Mouse (Mus musculus) gastrocnemius, adult 2 months (tissue): ENCODE results near the gene Ube2q2. TPM values are rescaled to one million over a fixed set of nuclear protein-coding genes. Genes with fewer than 3 reads are reported as not detected.
"Not testable (repeated sequence)": the region's sequence is repeated elsewhere in the genome, so short reads cannot be mapped to it uniquely, and the experiment has no call there.

Source experiments
- DNase-seq: peaks from one replicate; pipeline ENCODE4 v3.0.0; 2022
- H3K27ac ChIP-seq: fragments of 200-600 bp; 2 replicates; pipeline ENCODE4 v1.8.1; 2022; ENCODE audit warnings: mild to moderate bottlenecking
- H3K4me3 ChIP-seq: fragments of 200-600 bp; 2 replicates; pipeline ENCODE4 v1.8.1; 2022; ENCODE audit warnings: mild to moderate bottlenecking, moderate library complexity
- CTCF ChIP-seq: fragments of 200-600 bp; IDR thresholded peaks from 2 replicates; pipeline ENCODE4 v1.8.1; 2022; ENCODE audit warnings: antibody characterized with exemption, mild to moderate bottlenecking, moderate library complexity
- intact Hi-C: fragments of 180-260 bp; cut with DNase I; formaldehyde crosslinking; loops from one replicate; pipeline ENCODE4 v1.15.1; 2025
- total RNA-seq, 2 experiments: library from RNA; stranded (reverse); gene quantifications; 2 replicates each; pipeline ENCODE4 v1.2.3; 2021

Ube2q2 gene
- total RNA-seq, 2 experiments from 2014 or later, result 31.9 to 41.0 TPM

DNA sequence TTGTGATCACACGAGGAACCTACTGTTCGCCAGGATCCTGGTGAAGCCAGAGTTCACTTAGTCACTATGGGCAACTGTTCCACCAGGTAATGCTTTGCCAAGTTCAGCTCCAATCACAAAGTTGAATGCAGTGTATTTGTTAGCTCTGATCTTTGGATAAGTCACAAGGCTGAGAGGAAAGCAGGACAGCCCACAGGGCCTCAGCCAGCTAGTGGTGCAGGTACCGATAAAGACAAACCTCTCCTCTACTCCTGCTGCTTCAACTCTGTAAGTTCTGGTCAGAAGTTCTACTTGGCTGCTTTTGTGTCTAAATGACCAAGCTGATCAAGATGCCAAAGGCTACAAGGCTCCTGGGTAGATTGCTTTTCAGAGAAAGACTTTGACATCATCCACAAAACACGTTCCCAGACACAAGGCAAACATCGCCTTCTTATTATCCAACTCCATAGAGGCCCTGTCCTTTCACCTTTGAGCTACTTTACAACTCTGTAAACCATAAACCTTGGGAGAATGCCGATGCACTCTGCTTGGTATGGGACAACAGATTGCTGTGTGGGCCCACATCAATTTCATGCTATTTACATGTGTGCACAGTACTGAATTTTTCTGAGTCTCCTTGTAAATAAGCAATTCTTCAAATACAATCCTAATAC is 102.1 kb downstream of the Ube2q2 start:
- no peak for TF ChIP-seq CTCF
- DNase-seq, result no peak
- Histone ChIP-seq H3K4me3 (no peak overlapping the region), H3K27ac (no peak overlapping the region)
- intact Hi-C loops, result no loop called here

DNA sequence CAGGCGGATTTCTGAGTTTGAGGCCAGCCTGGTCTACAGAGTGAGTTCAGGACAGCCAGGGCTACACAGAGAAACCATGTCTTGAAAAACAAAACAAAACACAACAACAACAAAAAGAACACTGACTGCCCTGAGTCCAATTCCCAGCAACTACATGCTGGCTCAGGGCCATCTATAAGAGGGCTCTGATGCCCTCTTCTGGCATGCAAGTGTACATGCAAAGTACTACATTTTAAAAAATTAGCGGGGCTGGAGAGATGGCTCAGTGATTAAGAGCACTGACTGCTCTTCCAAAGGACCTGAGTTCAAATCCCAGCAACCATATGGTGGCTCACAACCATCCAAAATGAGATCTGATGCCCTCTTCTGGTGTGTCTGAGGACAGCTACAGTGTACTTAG is 103.4 kb downstream of the Ube2q2 start:
- TF ChIP-seq CTCF, result peak; percentile 42
- H3K27ac ChIP-seq, DNase-seq, intact Hi-C loops, H3K4me3 ChIP-seq: not testable (repeated sequence)

DNA sequence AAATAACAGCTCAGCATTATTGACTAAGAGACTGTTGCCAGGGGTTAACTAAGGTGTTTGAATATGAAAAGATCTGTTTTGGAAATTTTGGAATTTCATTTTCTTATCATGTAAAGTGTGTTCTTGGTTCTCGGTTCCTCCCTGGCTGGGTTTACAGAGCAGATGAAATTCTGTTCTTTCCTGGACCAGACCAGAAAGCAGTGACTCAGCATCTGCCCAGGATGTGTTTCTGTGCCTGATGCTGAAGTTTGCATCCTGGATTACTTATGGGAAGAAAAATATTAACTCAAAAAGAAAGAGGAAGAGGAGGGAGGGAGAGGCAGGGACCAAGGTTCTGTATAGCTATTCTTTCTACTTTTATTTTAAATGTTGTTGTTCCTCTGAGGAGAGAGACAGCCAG is 105.2 kb downstream of the Ube2q2 start:
- no peak for DNase-seq
- no peak for TF ChIP-seq CTCF
- H3K27ac ChIP-seq, result no peak overlapping the region
- no peak overlapping the region for H3K4me3 ChIP-seq
- intact Hi-C loops, result no loop called here

- H3K27ac ChIP-seq, result no peak overlapping the region
- TF ChIP-seq CTCF, result no peak
- H3K4me3 ChIP-seq, result no peak overlapping the region
- intact Hi-C loops, result no loop called here
- no peak for DNase-seq
Observed at GRCm38 (mm10) chr9:55255056-55255455, 106.4 kb downstream of the Ube2q2 start.

DNA sequence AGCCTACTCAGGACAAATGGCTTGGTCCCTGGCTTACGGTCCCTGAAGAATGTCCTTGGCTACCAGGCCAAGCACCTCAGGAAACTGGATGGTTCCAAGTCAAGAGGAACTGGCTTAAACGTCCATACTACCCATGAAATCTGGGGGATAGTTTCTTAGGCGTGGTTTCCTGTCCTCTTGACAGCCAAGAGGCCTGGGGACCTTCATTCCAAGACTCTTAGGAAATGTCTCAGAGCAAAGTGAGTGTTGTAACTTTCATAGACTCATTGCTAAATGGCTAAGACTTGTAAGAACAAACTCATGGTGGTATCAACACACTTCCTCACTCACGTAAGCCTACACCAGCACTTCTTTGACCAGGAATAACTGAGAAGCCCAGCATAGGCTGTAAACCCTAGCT is 107.0 kb downstream of the Ube2q2 start:
- H3K27ac ChIP-seq, result no peak overlapping the region
- H3K4me3 ChIP-seq, result no peak overlapping the region
- DNase-seq, result no peak
- no peak for TF ChIP-seq CTCF
- intact Hi-C loops, result no loop called here

DNA sequence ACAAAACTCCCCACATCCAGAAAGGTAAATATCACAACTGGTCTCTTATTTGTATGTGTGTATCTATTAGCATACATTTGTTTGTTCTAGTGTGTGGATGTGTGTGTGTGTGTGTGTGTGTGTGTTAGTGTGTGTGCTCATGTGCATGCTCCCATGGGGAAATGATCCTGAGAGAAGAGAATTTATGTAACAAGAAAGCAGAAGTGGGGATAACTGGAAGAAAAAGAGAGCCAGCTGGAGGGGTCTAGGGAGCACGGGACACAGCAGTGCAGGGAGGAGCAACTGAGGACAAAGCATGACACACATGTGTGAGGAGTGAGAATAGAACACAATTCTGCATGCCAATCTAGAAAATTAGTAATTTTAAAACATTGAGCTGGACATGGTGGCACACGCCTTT is 108.5 kb downstream of the Ube2q2 start:
- intact Hi-C loops, result no loop called here
- H3K27ac ChIP-seq, result no peak overlapping the region
- no peak for TF ChIP-seq CTCF

More for the DNA sequence above, 108.5 kb downstream of the Ube2q2 start:
- no peak for DNase-seq
- H3K4me3 ChIP-seq, result no peak overlapping the region

Other genes starting within 250 kb of the Ube2q2 start
- under 1 TPM; 0.64 to 0.86 TPM for gene Hykk, start 231.6 kb upstream of the Ube2q2 start, total RNA-seq
- 100 to 1,000 TPM; 131 TPM for gene Psma4, start 198.1 kb upstream of the Ube2q2 start, total RNA-seq
- not detected for gene AY074887, start 197.9 kb upstream of the Ube2q2 start, total RNA-seq
- not detected for gene Chrna5, start 168.0 kb upstream of the Ube2q2 start, total RNA-seq
- gene Chrna3, start 122.3 kb upstream of the Ube2q2 start, total RNA-seq, result not detected
- gene Chrnb4, start 100.1 kb upstream of the Ube2q2 start, total RNA-seq, result not detected
- gene Fbxo22, start 60.1 kb downstream of the Ube2q2 start, total RNA-seq, result 10 to 100 TPM; 19.5 to 22.0 TPM
- 1 to 10 TPM in 1 of 2 experiments, under 1 TPM in 1; 0.59 to 1.0 TPM for gene Nrg4, start 178.0 kb downstream of the Ube2q2 start, total RNA-seq
- 1 to 10 TPM in 1 of 2 experiments, under 1 TPM in 1; 0.84 to 3.6 TPM for gene Tmem266, start 178.1 kb downstream of the Ube2q2 start, total RNA-seq